Mouse (Mus musculus): Measurements from ENCODE around the gene BC055324.
A peak's percentile ranks its signal among the peaks of the same experiment; 100 is the strongest.

BC055324 gene

DNA sequence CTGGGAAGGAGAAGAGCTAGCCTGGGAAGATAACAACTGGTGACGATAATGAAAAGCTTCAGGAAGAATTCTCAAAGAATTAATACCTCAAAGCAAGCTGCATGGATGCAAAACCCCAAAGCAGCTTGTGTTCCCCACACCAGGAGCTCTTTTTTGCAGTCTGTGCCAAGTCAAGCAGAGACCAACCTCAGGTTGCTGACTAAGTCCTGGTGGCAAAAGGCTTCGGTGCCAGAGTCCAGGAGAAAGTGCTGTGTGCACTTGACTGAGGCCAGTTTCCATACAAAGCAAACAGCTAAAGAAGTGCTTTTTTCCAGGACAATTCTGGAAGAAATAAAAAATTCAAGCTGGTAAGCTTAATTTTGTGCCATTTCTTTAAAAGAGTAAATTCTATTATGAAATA is 41.2 kb downstream of the BC055324 start:
- DNase-seq (ENCODE audit: low read depth, low spot score), result no peak

GRCm38 (mm10) chr1:163942056-163942455 is 52.5 kb downstream of the BC055324 start:
- DNase-seq (ENCODE audit: low read depth, low spot score), result peak; percentile 70

DNA sequence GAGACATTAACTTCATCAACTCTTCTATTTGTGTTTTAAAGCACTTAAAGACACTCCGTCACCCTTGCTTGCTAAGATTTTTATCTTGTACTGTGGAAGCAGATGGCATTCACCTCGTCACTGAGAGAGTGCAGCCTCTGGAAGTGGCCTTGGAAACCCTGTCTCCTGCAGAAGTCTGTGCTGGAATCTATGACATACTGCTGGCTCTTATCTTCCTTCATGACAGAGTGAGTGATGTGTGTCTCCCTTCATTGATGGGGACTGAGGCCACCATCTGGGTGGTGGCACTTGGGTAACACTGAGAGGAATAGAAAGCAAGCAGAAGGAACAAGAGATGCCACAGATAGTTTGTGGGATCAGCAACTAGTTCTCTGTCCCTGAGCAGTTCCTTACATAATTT is 60.0 kb downstream of the BC055324 start:
- no peak for DNase-seq (ENCODE audit: low read depth, low spot score)

- no peak for DNase-seq (ENCODE audit: low read depth, low spot score)
Observed at GRCm38 (mm10) chr1:163931801-163932200, 62.8 kb downstream of the BC055324 start.

DNA sequence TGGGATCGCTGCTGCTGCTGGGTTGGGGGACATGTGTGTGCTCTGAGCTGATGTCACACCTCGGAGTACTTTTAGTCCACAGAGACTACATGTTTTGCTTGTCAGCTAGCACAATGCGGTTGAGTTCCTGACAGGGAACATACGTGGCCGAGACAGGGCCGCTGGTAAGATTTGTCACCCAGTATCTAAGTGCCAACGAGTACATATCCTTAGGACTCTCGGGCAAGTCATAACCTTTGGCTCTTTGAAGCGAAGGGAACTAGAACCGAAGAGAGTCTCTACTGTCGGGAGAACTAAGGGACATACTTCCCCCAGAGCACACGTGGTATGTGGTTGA is 64.2 kb downstream of the BC055324 start:
- peak; percentile 52 for DNase-seq (ENCODE audit: low read depth, low spot score)

GRCm38 (mm10) chr1:163929636-163930457 is 64.7 kb downstream of the BC055324 start:
- peak; percentile 96 for DNase-seq (ENCODE audit: low read depth, low spot score)

- no peak for DNase-seq (ENCODE audit: low read depth, low spot score)
Observed at GRCm38 (mm10) chr1:163928846-163929245, 65.8 kb downstream of the BC055324 start, which contains the start of gene Scyl3. TSS of gene Scyl3 (plus strand) at chr1:163929100.

GRCm38 (mm10) chr1:163924093-163924492 is 70.5 kb downstream of the BC055324 start:
- no peak for DNase-seq (ENCODE audit: low read depth, low spot score)

GRCm38 (mm10) chr1:163917349-163918160 is 77.0 kb downstream of the BC055324 start:
- DNase-seq (ENCODE audit: low read depth, low spot score), result no peak

DNA sequence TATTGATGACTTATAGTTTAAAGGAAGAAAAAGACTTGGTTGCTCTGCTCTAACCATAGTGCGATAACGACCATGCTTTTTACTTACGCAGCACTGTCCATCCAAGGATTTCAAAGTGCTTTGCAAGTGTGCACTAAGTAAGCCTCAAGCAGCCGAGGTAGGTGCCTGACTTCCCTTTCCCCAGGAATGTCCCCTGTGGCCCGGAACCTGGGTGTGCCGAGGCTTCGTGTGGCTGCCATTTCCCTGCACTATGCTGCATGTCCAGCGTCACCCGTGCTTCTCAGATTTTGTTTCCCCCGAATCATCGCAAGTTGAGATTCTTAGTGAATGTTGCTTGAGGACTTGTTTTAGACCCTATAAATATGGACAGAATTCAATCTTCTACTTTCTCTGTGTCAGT is 82.6 kb downstream of the BC055324 start:
- DNase-seq (ENCODE audit: low read depth, low spot score), result no peak

- DNase-seq (ENCODE audit: low read depth, low spot score), result no peak
Observed at GRCm38 (mm10) chr1:163910785-163911184, 83.8 kb downstream of the BC055324 start.

GRCm38 (mm10) chr1:163910343-163910742 is 84.3 kb downstream of the BC055324 start:
- DNase-seq (ENCODE audit: low read depth, low spot score), result peak; percentile 63

DNA sequence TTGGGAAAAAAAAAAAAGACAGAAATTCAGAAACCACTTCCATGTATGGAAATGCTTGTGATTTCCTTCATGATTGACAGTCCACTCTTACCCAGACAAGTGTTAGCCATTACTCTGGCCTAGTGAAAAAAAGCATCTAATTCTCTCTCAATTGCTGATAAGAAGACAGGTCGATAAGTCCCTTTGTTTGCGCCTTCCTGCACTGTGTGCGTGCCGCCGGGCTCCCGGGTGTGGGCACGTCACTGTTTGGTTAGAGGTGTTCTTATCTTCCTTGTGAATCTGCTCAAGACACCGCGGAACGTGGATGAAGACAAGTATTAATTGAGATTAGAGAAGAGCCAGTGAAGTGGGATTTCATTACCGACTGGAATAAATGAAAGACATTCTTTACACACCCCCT is 86.2 kb downstream of the BC055324 start:
- no peak for DNase-seq (ENCODE audit: low read depth, low spot score)

DNA sequence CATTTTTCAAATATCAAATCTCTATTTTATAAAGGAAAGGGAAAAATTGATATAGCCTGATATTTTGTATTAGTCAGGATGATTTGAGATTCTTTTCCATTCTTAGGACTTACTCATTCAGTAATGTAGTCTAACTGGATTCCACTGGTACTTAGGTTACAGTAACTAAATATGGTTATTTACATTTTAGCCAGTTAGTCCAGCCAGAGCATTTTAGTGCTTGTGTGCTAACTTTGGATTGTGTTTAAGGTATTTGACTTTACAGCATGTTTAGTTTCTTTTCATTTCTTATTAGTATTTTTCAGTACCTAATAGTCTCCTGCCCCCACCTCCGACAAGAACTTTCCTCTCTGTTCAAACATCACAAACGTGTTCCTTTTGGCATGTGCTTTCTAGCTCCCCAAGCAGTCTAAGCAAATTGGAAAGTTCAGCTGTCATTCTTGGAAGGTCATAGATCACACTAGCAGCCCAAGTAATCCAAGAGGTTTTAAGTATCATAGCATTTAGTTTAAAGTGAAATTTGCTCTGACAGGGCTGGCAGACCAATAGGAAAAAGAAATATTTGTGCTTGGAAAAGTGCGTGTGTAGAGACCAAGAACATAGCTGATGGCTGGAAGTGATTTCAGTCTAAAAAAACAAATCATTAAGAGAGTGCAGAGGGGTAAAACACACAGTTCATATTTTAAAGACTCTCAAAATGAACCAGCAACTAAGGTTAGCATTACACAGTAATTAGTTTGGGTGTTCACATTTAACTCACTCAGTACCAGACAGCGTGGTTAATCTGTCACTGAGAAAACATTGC is 87.4 kb downstream of the BC055324 start:
- no peak for DNase-seq (ENCODE audit: low read depth, low spot score)

DNA sequence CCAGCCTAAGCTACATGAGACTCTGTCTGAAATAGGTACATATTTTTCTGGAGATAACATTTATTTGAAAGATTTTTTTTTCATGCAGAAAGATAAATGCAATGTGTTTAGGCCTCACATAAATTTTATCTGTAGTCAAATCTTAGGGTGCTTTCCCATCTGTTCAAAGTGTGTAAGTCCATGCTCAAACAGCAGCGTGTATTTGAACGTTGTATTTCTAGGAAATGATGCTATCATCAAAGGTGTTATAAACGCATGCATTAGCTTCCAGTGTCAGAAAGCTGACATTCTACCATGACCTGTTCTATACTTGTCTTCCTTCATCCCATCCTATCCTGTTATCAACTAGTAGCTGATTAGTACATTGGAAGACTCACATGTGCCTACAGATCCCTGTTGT is 91.2 kb downstream of the BC055324 start:
- no peak for DNase-seq (ENCODE audit: low read depth, low spot score)

- DNase-seq (ENCODE audit: low read depth, low spot score), result no peak
Observed at GRCm38 (mm10) chr1:163900168-163900567, 94.4 kb downstream of the BC055324 start.

DNA sequence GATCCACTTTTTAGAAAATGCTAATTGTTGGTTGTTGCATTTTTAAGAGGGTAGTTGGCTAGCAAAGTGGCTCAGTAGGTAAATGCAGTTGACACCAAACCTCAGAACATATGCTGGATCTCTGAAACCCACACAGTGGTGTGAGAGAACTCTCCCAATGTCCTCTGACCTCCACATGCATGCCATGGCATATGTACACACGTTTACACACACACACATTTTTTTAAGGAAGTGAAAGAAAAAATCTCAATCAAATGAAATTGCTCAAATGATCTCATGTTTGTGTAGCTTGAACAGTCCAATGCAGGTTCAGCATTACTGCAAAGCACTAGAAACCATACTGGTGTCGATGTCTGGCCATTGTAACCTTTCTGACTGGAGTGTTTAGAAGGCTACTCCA is 95.0 kb downstream of the BC055324 start:
- DNase-seq (ENCODE audit: low read depth, low spot score), result no peak

DNA sequence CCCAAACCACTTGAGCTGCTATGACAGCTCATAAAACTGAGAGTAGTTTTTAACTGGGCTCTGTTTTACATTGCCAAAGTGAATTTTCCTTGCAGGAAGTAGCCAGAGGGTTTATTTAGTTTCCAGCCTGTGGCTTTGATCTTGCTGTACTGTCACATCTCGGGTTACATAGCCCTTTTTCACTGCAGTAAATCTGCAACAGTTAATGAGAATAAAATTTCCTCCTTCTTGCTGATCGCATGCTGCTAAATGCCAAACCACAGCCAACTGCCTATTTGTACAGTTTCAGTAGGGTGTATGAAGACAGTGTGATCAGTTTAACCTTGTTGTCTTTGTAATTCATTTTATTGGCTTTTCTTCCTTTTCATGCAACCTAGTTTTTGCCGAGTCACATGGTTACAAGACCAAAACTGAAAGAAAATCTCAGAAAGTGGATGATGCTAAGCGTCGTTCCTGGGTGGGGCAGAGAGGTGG is 96.3 kb downstream of the BC055324 start:
- DNase-seq (ENCODE audit: low read depth, low spot score), result no peak

Data from R1 (cell line).